Mouse (Mus musculus) kidney, postnatal 36 days (tissue): ENCODE results near the gene Babam2.

Source experiments
- DNase-seq, 2 experiments: peaks; one replicate each; pipeline ENCODE4 v3.0.0; 2021 to 2022; ENCODE audit warnings: mixed read lengths in 2 of 2

The Babam2 gene

DNA sequence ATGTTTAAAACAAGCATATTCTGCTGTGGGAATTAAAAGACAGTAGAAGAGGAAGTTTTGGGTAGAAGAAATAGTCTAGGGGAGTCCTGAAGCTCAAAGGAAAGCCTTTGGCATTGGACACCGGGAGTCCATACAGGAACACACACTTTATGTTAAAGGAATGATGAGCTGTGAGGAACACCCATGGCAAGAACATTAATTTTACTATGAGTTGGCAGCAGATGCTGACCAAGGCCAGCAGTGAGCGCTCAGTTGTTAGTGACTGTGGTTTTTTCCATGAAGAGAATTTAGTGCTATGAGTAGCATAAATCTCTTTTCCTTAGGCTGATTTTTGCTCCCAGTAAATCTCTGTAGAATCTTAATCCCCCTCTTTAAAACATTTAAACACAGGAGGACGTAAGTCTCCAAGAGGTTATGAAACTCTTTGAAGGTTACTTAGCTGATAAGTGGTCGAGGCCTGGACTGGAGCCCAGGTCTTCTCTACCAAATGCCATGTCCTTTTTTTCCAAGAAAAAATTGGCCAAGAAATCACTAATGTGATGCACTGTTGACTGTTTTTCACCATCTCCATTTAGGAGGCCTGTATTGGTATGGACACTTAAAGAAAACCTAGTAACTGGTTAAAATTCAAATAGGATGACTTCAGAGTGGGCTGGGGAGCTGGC is 18.1 kb downstream of the Babam2 start:
- DNase-seq: no peak

DNA sequence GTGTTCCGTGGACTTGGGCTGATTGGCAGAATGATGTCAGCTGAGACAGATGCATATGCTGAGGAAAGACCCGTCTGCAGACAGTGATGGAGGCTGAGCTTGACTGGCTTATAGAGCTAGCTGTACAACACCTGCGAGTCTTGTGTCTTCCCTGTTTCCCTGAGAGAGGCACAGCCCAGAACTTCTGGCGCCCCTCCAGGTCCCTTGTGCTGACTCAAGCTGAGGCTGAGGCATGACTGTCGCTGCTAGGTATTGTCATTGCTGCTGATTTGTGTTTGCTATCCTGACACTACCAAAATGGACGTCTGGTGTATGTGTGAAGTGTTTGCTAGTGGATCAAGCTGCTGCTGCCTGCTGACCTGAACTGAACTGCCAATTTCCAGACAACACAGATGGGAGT is 27.0 kb downstream of the Babam2 start:
- DNase-seq: peak in 1 of 2 experiments; percentile 47

DNA sequence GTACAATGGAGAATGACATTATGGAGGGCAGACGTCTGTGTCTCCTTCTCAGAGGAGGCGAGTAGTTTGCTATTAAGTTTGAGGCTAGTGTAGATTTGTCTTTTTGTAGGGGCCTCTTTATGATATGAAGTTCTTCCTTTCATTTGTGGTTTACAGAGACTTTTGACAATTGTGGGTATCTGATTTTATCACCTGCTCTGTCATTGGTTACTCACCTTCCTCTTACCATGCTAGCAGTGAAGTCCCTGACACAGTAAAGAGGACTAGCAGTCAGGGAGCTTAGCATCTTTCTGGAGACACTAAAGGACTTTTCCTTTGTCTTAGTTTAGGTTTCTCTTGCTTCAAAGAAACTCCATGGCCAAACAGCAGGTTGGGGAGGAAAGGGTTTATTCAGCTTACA is 28.4 kb downstream of the Babam2 start:
- no peak for DNase-seq

DNA sequence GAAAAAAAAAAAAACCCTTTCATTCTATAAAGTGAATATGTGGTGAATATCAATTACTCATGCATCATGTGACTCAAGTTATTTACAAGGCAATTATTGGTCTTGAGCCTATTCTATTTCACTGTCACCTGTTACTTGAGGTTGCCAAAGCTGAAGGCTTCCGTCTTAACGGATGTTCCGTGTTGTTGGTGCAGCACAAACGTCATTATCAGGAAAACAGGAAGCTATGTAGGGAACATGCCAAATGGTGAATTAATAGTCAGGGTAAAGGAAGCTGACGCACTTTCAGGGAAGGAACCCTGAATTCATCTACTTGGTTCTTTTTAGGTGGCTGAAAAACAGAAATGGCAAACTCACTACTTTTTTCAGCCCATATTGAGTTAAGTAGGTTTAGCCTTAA is 30.0 kb downstream of the Babam2 start:
- DNase-seq: peak in 1 of 2 experiments; percentile 70

DNA sequence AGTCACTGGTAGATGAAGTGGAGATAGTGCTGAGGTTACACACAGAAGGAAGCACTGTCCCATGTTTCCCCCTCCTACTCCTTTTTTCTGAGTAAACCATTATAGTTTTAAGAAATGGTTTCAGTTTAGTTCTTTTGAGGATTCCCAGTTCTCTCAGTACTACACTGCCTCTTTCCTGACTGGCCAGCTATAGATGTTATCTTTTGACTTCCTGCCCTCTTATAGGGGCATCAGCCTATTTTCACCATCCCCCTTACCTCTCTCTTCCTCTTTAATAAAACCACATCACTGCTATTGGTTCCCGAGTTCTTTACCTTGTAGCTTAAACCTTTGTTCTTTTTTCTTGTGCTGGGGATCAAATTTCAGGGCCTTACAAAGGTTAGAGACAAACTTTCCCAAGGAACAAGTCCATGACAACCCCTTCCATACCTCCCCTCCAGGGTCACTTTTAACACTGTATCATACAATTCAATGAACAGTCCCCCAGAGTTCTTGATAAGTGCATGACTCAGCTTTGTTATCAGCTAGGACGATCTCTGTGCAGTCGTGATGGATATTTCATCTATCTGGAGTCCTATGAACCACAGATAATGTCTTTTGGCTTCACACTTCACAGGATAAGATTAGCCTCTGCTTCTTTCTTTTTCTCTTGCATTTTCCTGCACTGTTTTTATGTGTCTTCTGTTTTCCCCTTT is 35.3 kb downstream of the Babam2 start:
- DNase-seq: no peak

DNA sequence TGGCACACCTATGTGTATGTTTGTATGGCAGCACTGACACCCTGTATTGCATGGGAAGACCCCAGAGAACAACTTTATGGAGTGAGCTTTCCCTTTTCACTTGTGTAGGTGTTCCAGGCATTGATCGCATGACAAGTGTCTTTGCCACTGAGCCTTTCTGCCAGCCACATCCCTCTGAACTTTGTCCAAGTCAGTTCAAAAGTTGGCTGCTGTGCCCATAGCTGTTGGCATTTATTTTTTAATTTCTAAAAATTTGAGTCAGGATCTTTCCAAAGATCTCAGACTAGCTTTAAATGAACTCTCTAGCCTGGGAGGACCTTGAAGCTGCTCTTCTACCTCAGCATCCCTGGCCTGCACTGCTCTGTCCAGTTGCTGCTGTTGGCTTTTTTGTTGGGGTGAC is 44.4 kb downstream of the Babam2 start:
- DNase-seq: no peak

DNA sequence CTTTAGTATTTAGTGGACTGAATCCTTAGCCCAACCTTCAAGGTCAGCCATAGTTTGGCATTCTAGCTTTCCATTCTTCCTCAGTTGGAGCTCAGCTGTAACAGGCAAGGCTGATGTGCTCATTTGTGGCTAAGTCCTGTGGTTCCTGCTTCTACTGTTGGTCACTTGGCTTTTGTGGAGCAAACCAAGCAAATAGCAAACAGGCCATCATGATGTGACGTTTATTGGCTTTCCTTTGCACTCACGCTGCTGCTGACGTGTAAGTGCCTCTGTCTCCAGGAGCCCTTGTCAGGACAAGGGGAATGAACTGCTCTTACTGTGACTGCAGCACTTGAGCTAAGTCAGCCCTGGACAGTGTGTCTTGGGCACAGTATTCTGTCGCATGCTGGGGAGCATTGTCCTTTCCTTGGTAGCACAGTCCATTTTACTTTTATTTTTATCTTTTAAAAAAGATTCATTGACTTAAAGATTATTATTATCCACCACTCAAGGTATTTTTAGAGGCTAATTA is 45.1 kb downstream of the Babam2 start:
- no peak for DNase-seq

DNA sequence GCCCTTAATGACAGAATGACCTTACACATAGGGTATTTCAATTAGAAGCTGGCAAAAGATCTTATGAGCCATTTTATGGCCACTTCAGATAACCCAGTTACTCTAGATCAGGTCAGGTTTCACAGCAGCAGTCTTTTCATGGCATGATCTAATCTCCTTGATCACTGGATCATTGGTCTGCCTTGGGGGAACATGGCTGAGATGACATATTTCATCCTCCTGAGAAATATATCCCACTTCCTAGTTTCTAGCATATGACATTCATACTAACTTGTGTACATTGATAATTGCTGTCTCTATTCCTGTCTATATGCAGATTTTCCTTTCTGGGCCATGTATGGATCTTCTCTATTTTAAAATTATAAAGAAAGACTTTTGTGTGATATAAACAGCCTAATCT is 51.9 kb downstream of the Babam2 start:
- no peak for DNase-seq

DNA sequence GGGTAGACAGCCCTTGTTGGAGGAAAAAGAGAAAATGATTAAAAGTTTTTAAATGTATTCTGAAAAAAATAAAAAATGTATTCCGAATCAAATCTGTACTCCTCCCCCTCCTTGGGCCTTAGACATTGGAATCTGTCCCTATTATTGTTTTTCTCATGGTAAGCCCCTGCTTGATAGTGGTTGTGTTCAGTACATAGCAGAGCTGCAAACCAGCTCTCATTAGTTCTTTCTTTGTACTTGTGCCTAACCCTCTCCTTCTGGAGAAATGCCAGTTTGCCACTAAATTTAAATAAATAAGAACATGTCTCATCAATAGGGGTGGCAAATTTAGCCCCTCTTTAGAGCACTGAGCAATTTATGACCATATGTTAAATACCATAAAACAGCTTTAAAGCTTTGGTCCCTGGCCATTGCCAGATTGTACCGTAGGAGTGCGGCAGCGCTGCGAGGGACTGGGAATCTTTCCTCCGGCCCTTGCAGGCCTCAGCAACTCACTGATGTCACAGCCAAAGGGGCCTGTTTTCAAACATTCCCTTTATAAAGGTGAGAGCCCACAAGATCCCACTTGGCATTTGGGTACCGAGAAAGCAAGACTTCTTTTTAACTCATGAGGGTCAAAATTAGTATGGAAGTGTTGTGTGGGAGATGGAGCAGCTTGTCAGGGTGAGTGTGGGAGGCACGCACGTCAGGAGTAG is 52.9 kb downstream of the Babam2 start:
- DNase-seq: no peak

DNA sequence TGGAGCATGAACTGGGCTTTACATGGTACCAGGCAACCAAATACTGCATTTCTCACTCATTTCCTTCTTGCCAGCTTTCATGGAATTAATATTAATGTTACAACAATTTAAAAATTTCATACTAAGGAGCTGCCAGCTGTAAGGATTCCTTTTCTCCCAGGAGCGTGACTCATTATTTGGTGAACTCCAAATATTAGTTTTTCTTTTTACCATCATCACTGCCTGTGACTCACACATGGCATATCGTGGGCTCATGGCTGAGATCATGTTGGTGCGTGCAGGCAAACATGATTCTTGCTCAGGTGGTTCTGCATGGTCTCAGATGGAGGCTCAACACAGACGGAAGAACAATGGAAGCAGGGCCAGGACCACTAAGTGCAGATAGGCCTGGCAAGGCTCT is 53.5 kb downstream of the Babam2 start:
- no peak for DNase-seq

DNA sequence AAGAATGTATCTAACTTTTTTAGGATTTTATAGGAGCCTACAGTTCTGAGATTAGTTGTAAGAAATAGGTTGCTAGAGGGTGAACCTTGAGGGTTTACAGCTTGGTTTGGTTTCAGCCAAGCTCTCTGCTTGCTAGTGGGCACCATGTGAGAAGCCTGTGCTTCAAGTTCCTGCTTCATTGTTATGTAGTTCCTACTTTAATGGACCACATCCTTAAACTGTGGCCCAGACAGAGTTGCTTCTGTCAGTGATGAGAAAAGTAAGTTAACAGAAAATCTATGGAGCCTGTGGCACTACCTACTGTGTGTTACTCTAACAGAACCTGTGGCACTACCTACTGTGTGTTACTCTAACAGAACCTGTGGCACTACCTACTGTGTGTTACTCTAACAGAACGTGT is 57.1 kb downstream of the Babam2 start:
- DNase-seq: no peak

DNA sequence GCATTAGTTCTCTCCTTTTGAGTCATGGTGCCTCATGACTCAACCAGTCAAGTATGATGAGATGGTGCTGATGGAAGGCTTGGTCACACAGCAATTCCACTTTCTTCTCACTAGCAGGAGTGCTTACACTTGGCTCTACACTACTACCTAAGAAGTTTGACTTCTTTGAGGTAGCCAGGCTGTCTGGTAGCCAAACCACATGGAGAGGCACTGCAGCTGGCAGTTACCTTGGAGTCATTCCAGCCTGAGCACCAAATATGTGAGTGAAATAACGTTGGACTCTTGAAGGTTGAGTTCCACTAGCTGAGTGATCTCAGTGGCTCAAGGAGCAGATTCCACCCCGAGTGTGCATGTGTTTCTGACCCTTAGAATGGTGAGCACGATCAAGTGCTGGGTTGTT is 57.8 kb downstream of the Babam2 start:
- peak; percentile 29 to 39 for DNase-seq

DNA sequence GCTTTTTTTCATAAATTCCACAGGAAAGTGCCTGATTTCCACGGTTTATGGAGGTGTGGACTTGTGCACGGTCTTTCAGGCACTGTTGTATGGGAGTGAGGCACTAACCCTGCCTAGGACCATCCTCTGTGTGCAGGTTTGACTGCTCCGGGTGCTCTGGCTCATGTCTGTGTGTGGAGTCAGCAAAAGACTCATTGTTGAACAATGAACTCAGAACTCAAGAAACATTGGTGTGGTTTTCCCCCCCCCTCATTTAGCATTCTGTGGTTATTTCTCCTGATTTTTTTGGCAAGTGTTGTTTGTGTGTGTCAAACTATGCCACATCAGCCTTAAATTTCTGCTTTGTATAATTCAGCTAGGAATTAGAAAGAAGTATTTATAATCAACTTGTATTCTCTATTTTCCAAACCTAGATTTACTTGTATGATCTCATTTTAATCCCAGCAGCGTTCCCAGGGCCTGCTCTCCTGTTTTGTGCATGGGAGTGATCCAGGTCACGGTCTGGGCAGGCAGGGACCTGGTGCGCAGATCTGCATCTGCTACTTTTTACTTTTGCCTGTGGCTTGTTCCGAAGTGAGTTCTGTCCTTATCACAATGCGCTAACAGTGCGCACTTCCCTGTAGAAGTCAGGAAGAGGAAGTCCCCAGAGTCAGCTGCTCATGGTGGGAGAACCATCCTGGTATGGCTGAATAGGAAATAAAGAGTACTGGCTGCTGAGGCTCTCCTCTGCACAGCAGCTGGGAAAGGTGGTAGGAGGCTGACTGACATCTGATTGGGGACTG is 61.0 kb downstream of the Babam2 start:
- DNase-seq: no peak

DNA sequence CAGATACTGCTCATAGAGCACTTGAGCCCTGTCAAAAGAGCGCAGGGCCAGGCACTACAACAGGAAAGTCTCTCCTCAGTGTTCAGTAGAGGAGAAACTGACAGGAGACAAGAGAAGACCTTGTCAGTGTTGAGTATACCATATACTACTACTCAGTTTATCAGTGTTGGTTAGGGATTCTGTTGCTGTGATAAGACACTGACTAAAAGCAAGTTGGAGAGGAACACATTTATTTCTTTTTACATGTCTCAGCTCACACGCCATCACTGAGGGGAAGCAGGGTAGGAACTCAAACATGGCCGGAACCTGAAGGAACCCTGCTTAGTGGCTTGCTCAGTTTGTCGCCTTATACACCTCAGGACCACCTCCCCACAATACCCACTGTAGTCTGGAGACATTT is 64.4 kb downstream of the Babam2 start:
- DNase-seq: no peak

DNA sequence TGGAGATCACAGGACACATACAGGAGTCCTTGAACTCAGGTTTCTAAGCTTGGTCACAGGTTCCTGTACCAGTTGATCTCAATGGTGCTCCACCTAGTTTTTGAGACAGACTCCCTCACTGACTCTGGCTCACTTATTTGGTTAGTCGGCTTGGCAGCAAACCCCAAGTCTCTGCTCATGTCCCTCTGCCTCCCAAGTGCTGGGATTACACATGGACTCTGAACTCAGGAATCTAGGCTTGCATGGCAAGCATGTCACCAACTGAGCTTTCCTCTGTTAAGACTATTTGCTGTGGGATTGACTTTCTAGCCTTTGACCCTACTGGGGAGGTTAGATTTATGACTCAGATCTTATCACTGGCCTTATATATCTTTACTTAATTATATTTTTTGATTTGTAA is 65.3 kb downstream of the Babam2 start:
- peak in 1 of 2 experiments; percentile 11 for DNase-seq

DNA sequence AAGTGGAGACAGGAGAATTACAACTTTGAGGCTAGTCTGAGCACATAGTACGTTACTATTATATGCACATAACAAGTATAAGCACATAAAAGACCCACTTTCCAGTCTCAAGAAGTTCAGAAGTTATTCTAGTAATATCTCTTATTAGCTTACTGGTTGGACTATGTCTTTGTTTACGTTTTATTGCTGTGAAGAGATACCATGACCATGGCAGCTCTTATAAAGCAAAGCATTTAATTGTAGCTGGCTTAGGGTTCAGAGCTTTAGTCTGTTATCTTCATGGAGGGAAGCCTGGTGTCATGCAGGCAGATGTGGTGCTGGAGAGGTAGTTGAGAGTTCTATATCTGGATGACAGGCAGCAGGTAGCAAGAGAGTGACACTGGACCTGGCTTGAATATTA is 68.3 kb downstream of the Babam2 start:
- DNase-seq: no peak

DNA sequence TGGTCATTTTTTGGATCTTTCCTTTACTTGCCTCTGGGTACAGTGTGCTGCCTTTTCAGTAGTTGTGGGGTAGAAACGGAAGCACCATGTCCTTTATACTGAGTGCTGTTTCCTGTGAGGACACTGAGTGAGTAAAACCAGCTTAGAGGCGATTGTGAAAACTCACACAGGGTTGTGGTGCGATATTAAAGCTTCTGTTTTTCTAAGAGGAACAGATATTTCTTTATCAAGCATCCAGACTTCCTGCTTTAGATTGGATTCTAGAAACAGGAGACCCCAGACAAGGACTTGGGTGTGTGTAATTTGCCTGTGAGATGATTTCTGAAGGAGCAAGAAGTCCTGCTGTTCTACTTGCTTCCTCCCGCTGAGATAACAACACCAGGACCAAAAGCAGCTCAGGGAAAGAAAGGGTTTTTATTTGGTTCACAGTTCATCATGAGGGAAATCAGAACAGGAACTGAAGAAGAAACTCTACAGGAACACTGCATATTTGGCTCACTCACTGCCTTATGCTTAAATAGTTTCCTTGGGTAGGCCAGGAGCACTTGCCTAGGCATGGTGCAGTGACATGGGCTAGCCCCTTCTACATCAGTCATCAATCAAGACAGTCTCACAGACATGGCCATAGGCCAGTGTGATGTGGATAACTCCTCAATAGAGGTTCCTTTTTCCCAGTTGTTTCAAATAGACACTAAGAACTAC is 69.5 kb downstream of the Babam2 start:
- peak in 1 of 2 experiments; percentile 39 for DNase-seq

DNA sequence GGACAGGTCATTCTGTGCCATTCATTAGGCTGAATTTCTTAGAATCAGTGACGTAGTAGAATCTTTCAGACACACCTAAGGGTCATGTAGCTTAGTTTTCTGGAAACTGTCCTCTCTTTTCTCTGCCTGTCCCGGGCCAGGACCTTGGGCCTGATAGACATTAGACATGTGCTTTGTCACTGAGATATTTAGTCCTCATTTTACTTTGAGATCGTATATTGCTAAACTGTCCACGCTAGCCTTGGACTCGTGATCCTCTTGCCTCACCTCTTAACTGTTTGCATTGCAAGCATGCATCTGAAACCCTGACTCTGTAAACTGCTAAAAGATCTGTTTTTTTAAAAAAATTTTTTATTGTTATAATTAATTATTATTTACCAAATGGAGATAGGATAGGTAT is 74.0 kb downstream of the Babam2 start:
- no peak for DNase-seq

DNA sequence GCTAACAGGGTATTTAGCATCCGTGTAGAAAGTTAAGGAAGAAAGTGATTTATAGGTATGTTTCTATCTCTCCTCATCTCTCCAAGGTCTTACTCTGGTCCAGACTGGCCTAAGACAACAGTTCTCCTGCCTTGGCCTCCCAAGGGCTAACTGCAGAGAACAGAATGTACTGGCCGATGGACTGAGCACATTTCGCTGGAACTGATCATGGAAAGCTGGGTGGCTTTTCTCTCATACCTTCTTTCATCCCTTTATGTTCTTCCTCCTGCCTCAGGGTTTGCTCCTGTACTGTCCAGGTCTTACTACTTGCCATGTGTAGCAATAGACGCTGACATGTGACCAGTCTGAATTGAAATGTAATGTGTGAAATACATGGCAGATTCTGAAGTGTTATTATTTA is 74.4 kb downstream of the Babam2 start:
- no peak for DNase-seq

DNA sequence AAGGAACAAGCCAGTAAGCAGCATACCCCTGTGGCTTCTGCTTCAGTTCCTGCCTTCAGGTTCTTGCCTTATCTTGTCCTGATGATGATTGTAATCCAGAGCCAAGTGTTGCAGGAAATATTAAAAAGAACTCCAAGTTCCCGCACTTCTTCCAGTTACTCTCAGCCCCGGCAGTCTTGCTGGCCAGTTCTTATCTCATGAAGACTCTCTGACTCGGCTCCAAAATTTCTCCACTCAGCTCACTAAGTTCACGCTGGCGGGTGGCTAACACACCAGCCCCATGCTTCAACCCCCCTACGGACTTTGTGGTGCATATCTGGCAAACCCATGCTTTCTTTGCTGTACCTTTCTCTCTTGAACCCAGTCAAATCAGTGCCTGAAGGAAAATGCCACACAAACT is 77.5 kb downstream of the Babam2 start:
- DNase-seq: no peak

DNA sequence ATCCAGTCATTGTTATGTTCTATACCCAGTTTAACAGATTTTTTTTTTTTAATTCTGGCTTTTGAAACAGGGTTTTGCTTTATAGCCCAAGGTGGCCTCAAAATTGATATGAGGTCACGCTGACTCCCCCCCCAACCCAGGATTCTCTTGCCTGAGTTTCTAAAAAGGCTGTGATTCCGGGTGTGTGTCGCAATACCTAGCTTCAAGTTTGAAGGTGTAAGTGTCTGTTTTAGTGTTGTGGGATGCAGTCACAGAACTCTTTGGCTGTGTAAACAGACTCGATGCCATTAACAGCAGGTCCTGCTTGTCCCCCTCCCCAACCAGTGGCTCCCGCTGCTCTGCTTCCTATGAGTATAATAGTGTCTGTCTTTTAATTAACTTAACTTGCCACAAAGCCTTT is 84.1 kb downstream of the Babam2 start:
- DNase-seq: no peak

DNA sequence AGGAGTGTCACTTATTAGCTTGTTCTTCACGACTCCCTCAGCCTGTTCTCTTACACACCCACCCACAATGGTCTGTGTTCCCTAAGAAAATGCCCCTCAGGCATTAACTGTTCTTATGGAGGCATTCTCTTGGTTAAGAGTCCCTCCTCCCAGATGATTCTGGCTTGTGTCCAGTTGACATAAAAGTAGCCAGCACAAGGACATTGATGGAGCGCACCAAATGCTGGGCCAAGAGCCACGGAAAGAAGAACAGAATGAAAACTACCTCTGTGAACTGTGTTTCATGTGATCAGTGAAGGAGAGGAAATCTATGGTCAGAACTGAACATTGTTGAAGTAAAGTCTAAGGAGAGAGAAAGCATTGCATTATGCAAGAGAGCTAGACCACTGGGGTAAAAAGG is 89.7 kb downstream of the Babam2 start:
- DNase-seq: no peak

DNA sequence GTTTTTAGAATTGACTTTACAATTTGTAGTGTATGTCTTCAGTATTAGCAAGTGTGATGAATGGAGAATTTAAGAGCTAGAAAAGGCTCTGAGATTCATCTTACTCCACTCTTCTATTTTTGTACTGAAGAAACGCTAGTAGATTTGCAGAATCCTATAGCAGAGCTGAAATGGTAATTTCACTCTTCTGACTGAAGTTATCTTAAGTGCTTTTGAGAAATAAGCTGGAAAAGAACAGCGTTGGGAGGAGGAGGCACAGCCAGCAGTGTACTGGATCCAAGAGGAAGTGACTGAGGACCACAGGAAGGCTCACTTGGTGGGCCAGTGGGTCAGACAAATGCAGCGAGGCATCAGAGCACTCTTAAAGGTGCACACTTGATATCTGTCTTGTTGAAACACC is 90.1 kb downstream of the Babam2 start:
- DNase-seq: no peak
